Mouse (Mus musculus) erythroblast, embryonic 14.5 days (primary cell): ENCODE data around the gene Zfand5.

Experiments used
- GATA1 ChIP-seq: IDR thresholded peaks from 2 replicates; pipeline ENCODE4 v1.6.1; 2012; ENCODE audit warnings: low read length, inconsistent platforms, mixed read lengths
- TAL1 ChIP-seq: IDR thresholded peaks from 3 replicates; pipeline ENCODE4 v1.6.1; 2012; ENCODE audit warnings: low read length, inconsistent platforms, mixed read lengths

- no peak for TF ChIP-seq GATA1
- no peak for TF ChIP-seq TAL1
These were observed 14.5 kb downstream of the Zfand5 start for GRCm38 (mm10) chr19:21286421-21287097.
